Mouse (Mus musculus): ENCODE results near the gene Pdcd1lg2. TPM values are rescaled to one million over a fixed set of nuclear protein-coding genes. Genes with fewer than 3 reads are reported as not detected.

Gene Pdcd1lg2
- total and polyA plus RNA-seq, 3 experiments: 1.7 to 5.4 TPM; not detected in 1

- no peaks in the 10 kb centered on the region for H3K9me3 ChIP-seq (replicated peaks; ENCODE audit: insufficient read depth, low read length)
- no peaks in the 10 kb centered on the region for H3K79me2 ChIP-seq (ENCODE audit: control insufficient read depth, insufficient read depth, low read length, poor library complexity)
- H3K36me3 ChIP-seq (ENCODE audit: control insufficient read depth in 1 of 2, insufficient read depth in 2 of 2, low read length in 2 of 2): peaks cover 0 to 24% of the 10 kb centered on the region in 2 experiments; a peak in 2 of 4 replicates
- peaks cover 17 to 31% of the 10 kb centered on the region in 2 experiments for H3K4me1 ChIP-seq (ENCODE audit: control insufficient read depth in 1 of 2, insufficient read depth in 2 of 2, low read length in 2 of 2)
- no peak overlapping the region for H3K9ac ChIP-seq (ENCODE audit: control insufficient read depth, low read depth, low read length, poor library complexity, severe bottlenecking)
- no peak overlapping the region for H3K4me3 ChIP-seq (ENCODE audit: control insufficient read depth in 1 of 2, insufficient read depth in 1 of 2, low read depth in 2 of 2, low read length in 2 of 2)
- DNase-seq (ENCODE audit: low read depth, low spot score): peak; percentile 92
- TF ChIP-seq GATA1 (IDR thresholded peaks at IDR 0.05; ENCODE audit: low read depth, low read length): 0 out of 2 replicates have a peak, but pooled peaks have one; percentile 9
- no peak for TF ChIP-seq MXI1 (IDR thresholded peaks at IDR 0.05; ENCODE audit: low read depth, low read length)
- TF ChIP-seq ZNF384 (IDR thresholded peaks at IDR 0.05; ENCODE audit: low read depth, low read length): no peak
- TF ChIP-seq TAL1 (IDR thresholded peaks at IDR 0.05; ENCODE audit: low read length): peak; percentile 33
- no peak for TF ChIP-seq NELFE (IDR thresholded peaks at IDR 0.05; ENCODE audit: low read depth, low read length)
- TF ChIP-seq MAZ (IDR thresholded peaks at IDR 0.05; ENCODE audit: low read depth, low read length): no peak
- TF ChIP-seq CTCF (IDR thresholded peaks at IDR 0.05 in 2 of 3, conservative IDR thresholded peaks at IDR 0.05 in 1 of 3; ENCODE audit: control insufficient read depth in 1 of 3, insufficient read depth in 1 of 3, low read depth in 2 of 3, low read length in 3 of 3, poor library complexity in 1 of 3, severe bottlenecking in 1 of 3): no peak
- no peaks in the 10 kb centered on the region for H3K27me3 ChIP-seq (ENCODE audit: control insufficient read depth in 1 of 2, insufficient read depth in 2 of 2, low read length in 2 of 2)
- no peak overlapping the region for H3K27ac ChIP-seq (ENCODE audit: control insufficient read depth, low read depth, low read length)
Observed at GRCm38 (mm10) chr19:29412476-29413420, 2.0 kb downstream of the Pdcd1lg2 start.

- Histone ChIP-seq H3K4me1 (ENCODE audit: control insufficient read depth in 1 of 2, insufficient read depth in 2 of 2, low read length in 2 of 2) (peaks cover 27 to 42% of the 10 kb centered on the region in 2 experiments), H3K27me3 (ENCODE audit: control insufficient read depth in 1 of 2, insufficient read depth in 2 of 2, low read length in 2 of 2) (no peaks in the 10 kb centered on the region), H3K4me3 (ENCODE audit: control insufficient read depth in 1 of 2, insufficient read depth in 1 of 2, low read depth in 2 of 2, low read length in 2 of 2) (no peak overlapping the region), H3K9me3 (replicated peaks; ENCODE audit: insufficient read depth, low read length) (no peaks in the 10 kb centered on the region), H3K27ac (ENCODE audit: control insufficient read depth, low read depth, low read length) (no peak overlapping the region), H3K9ac (ENCODE audit: control insufficient read depth, low read depth, low read length, poor library complexity, severe bottlenecking) (no peak overlapping the region), H3K79me2 (ENCODE audit: control insufficient read depth, insufficient read depth, low read length, poor library complexity) (no peaks in the 10 kb centered on the region), H3K36me3 (ENCODE audit: control insufficient read depth in 1 of 2, insufficient read depth in 2 of 2, low read length in 2 of 2) (peaks cover 0 to 36% of the 10 kb centered on the region in 2 experiments; a peak in 2 of 4 replicates)
- DNase-seq (ENCODE audit: low read depth, low spot score): peak; percentile 68
- no peak for TF ChIP-seq TAL1 (IDR thresholded peaks at IDR 0.05; ENCODE audit: low read length)
- TF ChIP-seq ELF1 (IDR thresholded peaks at IDR 0.05; ENCODE audit: low read depth, low read length): no peak
- TF ChIP-seq UBTF (IDR thresholded peaks at IDR 0.05; ENCODE audit: borderline replicate concordance, insufficient read depth, low read depth, low read length): no peak
- no peak for TF ChIP-seq EP300 (IDR thresholded peaks at IDR 0.05; ENCODE audit: low read depth in 1 of 2, low read length in 2 of 2)
- no peak for TF ChIP-seq GABPA (IDR thresholded peaks at IDR 0.05; ENCODE audit: low read depth, low read length)
- no peak for TF ChIP-seq POLR2AphosphoS2 (IDR thresholded peaks at IDR 0.05; ENCODE audit: low read length)
- TF ChIP-seq ZNF384 (IDR thresholded peaks at IDR 0.05; ENCODE audit: low read depth, low read length): no peak
- no peak for TF ChIP-seq MEF2A (IDR thresholded peaks at IDR 0.05; ENCODE audit: extremely low read depth, insufficient replicate concordance, low read depth, low read length, poor library complexity, severe bottlenecking)
- no peak for TF ChIP-seq ETS1 (IDR thresholded peaks at IDR 0.05; ENCODE audit: low read depth, low read length)
- no peak for TF ChIP-seq HCFC1 (IDR thresholded peaks at IDR 0.05; ENCODE audit: low read depth, low read length)
- no peak for TF ChIP-seq NRF1 (IDR thresholded peaks at IDR 0.05; ENCODE audit: insufficient read depth, low read depth, low read length, poor library complexity, severe bottlenecking)
- no peak for TF ChIP-seq RAD21 (IDR thresholded peaks at IDR 0.05; ENCODE audit: low read depth, low read length)
- no peak for TF ChIP-seq USF1 (IDR thresholded peaks at IDR 0.05; ENCODE audit: low read depth, low read length)
- TF ChIP-seq CTCF (IDR thresholded peaks at IDR 0.05 in 2 of 3, conservative IDR thresholded peaks at IDR 0.05 in 1 of 3; ENCODE audit: control insufficient read depth in 1 of 3, insufficient read depth in 1 of 3, low read depth in 2 of 3, low read length in 3 of 3, poor library complexity in 1 of 3, severe bottlenecking in 1 of 3): no peak
- TF ChIP-seq CHD2 (IDR thresholded peaks at IDR 0.05; ENCODE audit: low read length): no peak
Observed at GRCm38 (mm10) chr19:29414513-29414912, 3.8 kb downstream of the Pdcd1lg2 start.

Measured in MEL (cell line).